Mouse (Mus musculus) hematopoietic stem cell, adult 5-6 weeks (primary cell): ENCODE results near the gene Alox5. TPM values are rescaled to one million over a fixed set of nuclear protein-coding genes. Genes with fewer than 3 reads are reported as not detected.

ENCODE experiments used
- ATAC-seq, 2 experiments: fragments of 125-278 bp in 1 of 2; replicated peaks in 1 of 2; 2 replicates each; pipeline ENCODE4 v1.8.0; 2016 to 2017; ENCODE audit warnings: inconsistent platforms in 2 of 2, mild to moderate bottlenecking in 2 of 2, moderate number of reproducible peaks in 2 of 2, low read depth in 1 of 2, moderate TSS enrichment in 1 of 2; ENCODE audit not compliant: low FRiP score in 2 of 2, poor library complexity in 2 of 2, severe bottlenecking in 2 of 2, insufficient read depth in 1 of 2, low TSS enrichment in 1 of 2
- total RNA-seq: library from RNA; stranded (forward); fragments of 172-1452, 232-1000 nt; gene quantifications from 2 replicates; pipeline ENCODE4 v1.2.3, GENCODE M21; 2017

The Alox5 gene
- total RNA-seq, 1 experiment from 2014 or later, result 15.2 TPM

GRCm38 (mm10) chr6:116402426-116402825 is 58.6 kb downstream of the Alox5 start:
- no peak for ATAC-seq

GRCm38 (mm10) chr6:116401746-116402423 is 59.1 kb downstream of the Alox5 start:
- ATAC-seq, result no peak

- ATAC-seq, result no peak
Measured at GRCm38 (mm10) chr6:116398136-116398535, 62.8 kb downstream of the Alox5 start.

GRCm38 (mm10) chr6:116397621-116398020 is 63.4 kb downstream of the Alox5 start:
- no peak for ATAC-seq

GRCm38 (mm10) chr6:116394916-116395648 is 65.9 kb downstream of the Alox5 start:
- no peak for ATAC-seq

GRCm38 (mm10) chr6:116389481-116389880 is 71.5 kb downstream of the Alox5 start:
- ATAC-seq, result no peak

GRCm38 (mm10) chr6:116388068-116388467 is 72.9 kb downstream of the Alox5 start:
- ATAC-seq, result no peak

- ATAC-seq, result no peak
Measured at GRCm38 (mm10) chr6:116386506-116386905, 74.5 kb downstream of the Alox5 start.

- no peak for ATAC-seq
Measured at GRCm38 (mm10) chr6:116386045-116386415, 74.9 kb downstream of the Alox5 start.

- ATAC-seq, result no peak
Measured at GRCm38 (mm10) chr6:116385194-116386044, 75.6 kb downstream of the Alox5 start.

GRCm38 (mm10) chr6:116383582-116383981 is 77.4 kb downstream of the Alox5 start:
- no peak for ATAC-seq

- peak in 1 of 2 experiments; percentile 29; a peak in 1 of 4 replicates for ATAC-seq
Measured at GRCm38 (mm10) chr6:116381605-116382004, 79.4 kb downstream of the Alox5 start.

GRCm38 (mm10) chr6:116380157-116380556 is 80.8 kb downstream of the Alox5 start:
- no peak for ATAC-seq

- no peak for ATAC-seq
Measured at GRCm38 (mm10) chr6:116378892-116379291, 82.1 kb downstream of the Alox5 start.

GRCm38 (mm10) chr6:116374618-116375017 is 86.4 kb downstream of the Alox5 start:
- no peak for ATAC-seq

- ATAC-seq, result no peak
Measured at GRCm38 (mm10) chr6:116374136-116374535, 86.8 kb downstream of the Alox5 start.

- ATAC-seq, result no peak
Measured at GRCm38 (mm10) chr6:116371500-116371899, 89.5 kb downstream of the Alox5 start.
